Mouse (Mus musculus): ENCODE measurements around the gene Camta1. TPM values are rescaled to one million over a fixed set of nuclear protein-coding genes. Genes with fewer than 3 reads are reported as not detected.

Camta1 gene
- polyA plus RNA-seq, 1 experiment from 2014 or later, result 106 TPM

GRCm38 (mm10) chr4:151842591-151842990 is 19.1 kb downstream of the Camta1 start:
- 77% methylated on average over 2 of the region's 2 CpGs for WGBS

GRCm38 (mm10) chr4:151838518-151838917 is 23.2 kb downstream of the Camta1 start:
- ATAC-seq (ENCODE audit: insufficient number of reproducible peaks, low FRiP score, low TSS enrichment, low read depth) (no peak), DNase-seq (ENCODE audit: low spot score) (no peak)
- Histone ChIP-seq H3K4me1 (ENCODE audit: control insufficient read depth, insufficient read depth, low read length) (no peaks in the 10 kb centered on the region), H3K4me2 (ENCODE audit: low read depth, severe bottlenecking) (no peak overlapping the region), H3K27me3 (ENCODE audit: control insufficient read depth, insufficient read depth, low read length) (no peaks in the 10 kb centered on the region), H3K9me3 (ENCODE audit: control insufficient read depth, low read length) (no peaks in the 10 kb centered on the region), H3K36me3 (ENCODE audit: control insufficient read depth, insufficient read depth, low read length) (no peaks in the 10 kb centered on the region), H3K27ac (replicated peaks; ENCODE audit: low read depth, low read length) (no peak overlapping the region), H3K9ac (ENCODE audit: low read length) (no peak overlapping the region), H3K4me3 (ENCODE audit: low read depth, low read length) (no peak overlapping the region)
- WGBS, result 81% methylated on average over 2 of the region's 2 CpGs

More at GRCm38 (mm10) chr4:151842591-151842990, 19.1 kb downstream of the Camta1 start:
- Histone ChIP-seq H3K9ac (ENCODE audit: low read length) (no peak overlapping the region), H3K4me2 (ENCODE audit: low read depth, severe bottlenecking) (no peak overlapping the region), H3K4me3 (ENCODE audit: low read depth, low read length) (no peak overlapping the region), H3K36me3 (ENCODE audit: control insufficient read depth, insufficient read depth, low read length) (no peaks in the 10 kb centered on the region), H3K27me3 (ENCODE audit: control insufficient read depth, insufficient read depth, low read length) (no peaks in the 10 kb centered on the region), H3K4me1 (ENCODE audit: control insufficient read depth, insufficient read depth, low read length) (no peaks in the 10 kb centered on the region), H3K9me3 (ENCODE audit: control insufficient read depth, low read length) (no peaks in the 10 kb centered on the region), H3K27ac (replicated peaks; ENCODE audit: low read depth, low read length) (no peak overlapping the region)
- ATAC-seq (ENCODE audit: insufficient number of reproducible peaks, low FRiP score, low TSS enrichment, low read depth), result no peak
- DNase-seq (ENCODE audit: low spot score), result no peak

GRCm38 (mm10) chr4:151835860-151836259 is 25.8 kb downstream of the Camta1 start:
- Histone ChIP-seq H3K4me1 (ENCODE audit: control insufficient read depth, insufficient read depth, low read length) (no peaks in the 10 kb centered on the region), H3K9ac (ENCODE audit: low read length) (no peak overlapping the region), H3K36me3 (ENCODE audit: control insufficient read depth, insufficient read depth, low read length) (no peaks in the 10 kb centered on the region; the same call in 1 of the 2 replicates), H3K9me3 (ENCODE audit: control insufficient read depth, low read length) (no peaks in the 10 kb centered on the region), H3K4me2 (ENCODE audit: low read depth, severe bottlenecking) (no peak overlapping the region), H3K4me3 (ENCODE audit: low read depth, low read length) (no peak overlapping the region), H3K27me3 (ENCODE audit: control insufficient read depth, insufficient read depth, low read length) (no peaks in the 10 kb centered on the region), H3K27ac (replicated peaks; ENCODE audit: low read depth, low read length) (no peak overlapping the region)
- no peak for ATAC-seq (ENCODE audit: insufficient number of reproducible peaks, low FRiP score, low TSS enrichment, low read depth)
- WGBS, result 91% methylated on average over 3 of the region's 3 CpGs
- no peak for DNase-seq (ENCODE audit: low spot score)

- Histone ChIP-seq H3K9ac (ENCODE audit: low read length) (no peak overlapping the region), H3K9me3 (ENCODE audit: control insufficient read depth, low read length) (no peaks in the 10 kb centered on the region), H3K36me3 (ENCODE audit: control insufficient read depth, insufficient read depth, low read length) (no peaks in the 10 kb centered on the region; the same call in 1 of the 2 replicates), H3K4me3 (ENCODE audit: low read depth, low read length) (no peak overlapping the region), H3K4me2 (ENCODE audit: low read depth, severe bottlenecking) (no peak overlapping the region), H3K27me3 (ENCODE audit: control insufficient read depth, insufficient read depth, low read length) (no peaks in the 10 kb centered on the region), H3K4me1 (ENCODE audit: control insufficient read depth, insufficient read depth, low read length) (no peaks in the 10 kb centered on the region), H3K27ac (replicated peaks; ENCODE audit: low read depth, low read length) (no peak overlapping the region)
- ATAC-seq (ENCODE audit: insufficient number of reproducible peaks, low FRiP score, low TSS enrichment, low read depth) (no peak), DNase-seq (ENCODE audit: low spot score) (no peak)
- WGBS, result 93% methylated on average over 10 of the region's 10 CpGs
Measured at GRCm38 (mm10) chr4:151834536-151834935, 27.1 kb downstream of the Camta1 start.

GRCm38 (mm10) chr4:151833940-151834449 is 27.7 kb downstream of the Camta1 start:
- WGBS, result 90% methylated on average over 7 of the region's 7 CpGs
- Histone ChIP-seq H3K9me3 (ENCODE audit: control insufficient read depth, low read length) (no peaks in the 10 kb centered on the region), H3K9ac (ENCODE audit: low read length) (no peak overlapping the region), H3K27ac (replicated peaks; ENCODE audit: low read depth, low read length) (no peak overlapping the region), H3K4me2 (ENCODE audit: low read depth, severe bottlenecking) (no peak overlapping the region), H3K36me3 (ENCODE audit: control insufficient read depth, insufficient read depth, low read length) (no peaks in the 10 kb centered on the region; the same call in 1 of the 2 replicates), H3K27me3 (ENCODE audit: control insufficient read depth, insufficient read depth, low read length) (no peaks in the 10 kb centered on the region), H3K4me3 (ENCODE audit: low read depth, low read length) (no peak overlapping the region), H3K4me1 (ENCODE audit: control insufficient read depth, insufficient read depth, low read length) (no peaks in the 10 kb centered on the region)
- DNase-seq (ENCODE audit: low spot score) (no peak), ATAC-seq (ENCODE audit: insufficient number of reproducible peaks, low FRiP score, low TSS enrichment, low read depth) (no peak)

GRCm38 (mm10) chr4:151827840-151828239 is 33.8 kb downstream of the Camta1 start:
- ATAC-seq (ENCODE audit: insufficient number of reproducible peaks, low FRiP score, low TSS enrichment, low read depth), result no peak
- H3K9ac ChIP-seq (ENCODE audit: low read length), result no peak overlapping the region
- H3K4me3 ChIP-seq (ENCODE audit: low read depth, low read length), result no peak overlapping the region
- H3K36me3 ChIP-seq (ENCODE audit: control insufficient read depth, insufficient read depth, low read length), result no peaks in the 10 kb centered on the region
- no peak overlapping the region for H3K4me2 ChIP-seq (ENCODE audit: low read depth, severe bottlenecking)
- H3K27me3 ChIP-seq (ENCODE audit: control insufficient read depth, insufficient read depth, low read length), result no peaks in the 10 kb centered on the region
- H3K27ac ChIP-seq (replicated peaks; ENCODE audit: low read depth, low read length), result no peak overlapping the region
- no peaks in the 10 kb centered on the region for H3K4me1 ChIP-seq (ENCODE audit: control insufficient read depth, insufficient read depth, low read length)
- 94% methylated on average over 3 of the region's 3 CpGs for WGBS
- no peaks in the 10 kb centered on the region for H3K9me3 ChIP-seq (ENCODE audit: control insufficient read depth, low read length)
- no peak for DNase-seq (ENCODE audit: low spot score)

- H3K27me3 ChIP-seq (ENCODE audit: control insufficient read depth, insufficient read depth, low read length), result no peaks in the 10 kb centered on the region
- H3K27ac ChIP-seq (replicated peaks; ENCODE audit: low read depth, low read length), result no peak overlapping the region
- no peak for DNase-seq (ENCODE audit: low spot score)
- no peaks in the 10 kb centered on the region for H3K36me3 ChIP-seq (ENCODE audit: control insufficient read depth, insufficient read depth, low read length)
- no peak overlapping the region for H3K9ac ChIP-seq (ENCODE audit: low read length)
- H3K9me3 ChIP-seq (ENCODE audit: control insufficient read depth, low read length), result no peaks in the 10 kb centered on the region
- no peak for ATAC-seq (ENCODE audit: insufficient number of reproducible peaks, low FRiP score, low TSS enrichment, low read depth)
- no peak overlapping the region for H3K4me3 ChIP-seq (ENCODE audit: low read depth, low read length)
- H3K4me2 ChIP-seq (ENCODE audit: low read depth, severe bottlenecking), result no peak overlapping the region
- H3K4me1 ChIP-seq (ENCODE audit: control insufficient read depth, insufficient read depth, low read length), result no peaks in the 10 kb centered on the region
Measured at GRCm38 (mm10) chr4:151827356-151827755, 34.3 kb downstream of the Camta1 start.

- Histone ChIP-seq H3K27ac (replicated peaks; ENCODE audit: low read depth, low read length) (no peak overlapping the region), H3K9ac (ENCODE audit: low read length) (no peak overlapping the region), H3K27me3 (ENCODE audit: control insufficient read depth, insufficient read depth, low read length) (no peaks in the 10 kb centered on the region), H3K4me3 (ENCODE audit: low read depth, low read length) (no peak overlapping the region), H3K4me2 (ENCODE audit: low read depth, severe bottlenecking) (no peak overlapping the region), H3K9me3 (ENCODE audit: control insufficient read depth, low read length) (no peaks in the 10 kb centered on the region), H3K36me3 (ENCODE audit: control insufficient read depth, insufficient read depth, low read length) (no peaks in the 10 kb centered on the region), H3K4me1 (ENCODE audit: control insufficient read depth, insufficient read depth, low read length) (no peaks in the 10 kb centered on the region)
- 84% methylated on average over 3 of the region's 3 CpGs for WGBS
- ATAC-seq (ENCODE audit: insufficient number of reproducible peaks, low FRiP score, low TSS enrichment, low read depth) (no peak), DNase-seq (ENCODE audit: low spot score) (no peak)
Measured at GRCm38 (mm10) chr4:151823963-151824362, 37.7 kb downstream of the Camta1 start.

GRCm38 (mm10) chr4:151822986-151823385 is 38.7 kb downstream of the Camta1 start:
- H3K4me1 ChIP-seq (ENCODE audit: control insufficient read depth, insufficient read depth, low read length), result no peaks in the 10 kb centered on the region
- WGBS, result 82% methylated on average over 2 of the region's 2 CpGs
- no peak for ATAC-seq (ENCODE audit: insufficient number of reproducible peaks, low FRiP score, low TSS enrichment, low read depth)
- H3K36me3 ChIP-seq (ENCODE audit: control insufficient read depth, insufficient read depth, low read length), result no peaks in the 10 kb centered on the region
- no peak for DNase-seq (ENCODE audit: low spot score)
- no peak overlapping the region for H3K9ac ChIP-seq (ENCODE audit: low read length)
- H3K27ac ChIP-seq (replicated peaks; ENCODE audit: low read depth, low read length), result no peak overlapping the region
- H3K9me3 ChIP-seq (ENCODE audit: control insufficient read depth, low read length), result no peaks in the 10 kb centered on the region
- no peak overlapping the region for H3K4me3 ChIP-seq (ENCODE audit: low read depth, low read length)
- no peak overlapping the region for H3K4me2 ChIP-seq (ENCODE audit: low read depth, severe bottlenecking)
- H3K27me3 ChIP-seq (ENCODE audit: control insufficient read depth, insufficient read depth, low read length), result no peaks in the 10 kb centered on the region

Data from limb, embryonic 11.5 days (tissue).